Mouse (Mus musculus) adrenal gland, postnatal 14 days (tissue): Measurements from ENCODE around the gene Tcaim. TPM values are rescaled to one million over a fixed set of nuclear protein-coding genes. Genes with fewer than 3 reads are reported as not detected.
"Not testable (repeated sequence)": the region's sequence is repeated elsewhere in the genome, so short reads cannot be mapped to it uniquely, and the experiment has no call there.

Experiments used
- DNase-seq: peaks from one replicate; pipeline ENCODE4 v3.0.0; 2021; ENCODE audit warnings: mixed read lengths
- long read RNA-seq, 2 experiments: library from polyadenylated mRNA; stranded (forward); transcript quantifications; one replicate each; pipeline ENCODE4 v2.0.0; 2021
- total RNA-seq: library from RNA; stranded (reverse); gene quantifications from 2 replicates; pipeline ENCODE4 v1.2.3, GENCODE M21; 2021

Gene Tcaim
- 16.7 and 17.7 TPM in 2 replicates for total RNA-seq
- long read RNA-seq, experiment 1, transcript Tcaim-201 (11 exons, 3,049 nt): major isoform, 10 of 19 reads
- long read RNA-seq, experiment 1, partial matches to known transcripts: 2 of 19 reads
- long read RNA-seq, experiment 1, other reads (novel, unspliced or antisense): 5 of 19 reads
- long read RNA-seq, experiment 2, transcript Tcaim-201 (11 exons, 3,049 nt): major isoform, 5 of 10 reads
- long read RNA-seq, experiment 2, partial matches to known transcripts: 1 of 10 reads
- long read RNA-seq, experiment 2, other reads (novel, unspliced or antisense): 2 of 10 reads

- peak; percentile 95 for DNase-seq
Observed at GRCm38 (mm10) chr9:122805053-122805844, at the start of gene Tcaim. Tcaim (plus strand) TSS chr9:122805539.

DNA sequence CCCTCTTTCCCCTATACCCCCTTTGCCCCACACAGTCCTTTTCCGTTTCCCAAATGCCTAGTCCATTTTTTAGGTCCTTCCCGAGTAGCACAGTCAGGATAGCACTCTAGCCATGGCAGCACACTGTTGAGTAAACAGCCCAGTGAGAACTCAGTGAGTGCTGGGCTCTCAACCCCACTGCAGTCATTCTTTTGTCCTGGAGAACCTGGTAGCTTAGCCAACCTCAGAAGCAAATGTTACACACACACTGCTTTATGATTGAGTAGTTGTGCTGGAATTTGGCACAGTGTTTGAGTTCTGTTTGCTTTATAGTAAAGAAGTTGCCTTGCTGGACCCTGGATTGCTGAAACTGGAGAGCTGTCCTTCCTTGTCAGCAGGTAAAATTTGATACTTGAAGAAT is 47.7 kb upstream of the Tcaim start:
- DNase-seq: no peak

GRCm38 (mm10) chr9:122760111-122760510 is 45.2 kb upstream of the Tcaim start:
- DNase-seq: no peak

- no peak for DNase-seq
Observed at GRCm38 (mm10) chr9:122785231-122785630, 20.1 kb upstream of the Tcaim start.

DNA sequence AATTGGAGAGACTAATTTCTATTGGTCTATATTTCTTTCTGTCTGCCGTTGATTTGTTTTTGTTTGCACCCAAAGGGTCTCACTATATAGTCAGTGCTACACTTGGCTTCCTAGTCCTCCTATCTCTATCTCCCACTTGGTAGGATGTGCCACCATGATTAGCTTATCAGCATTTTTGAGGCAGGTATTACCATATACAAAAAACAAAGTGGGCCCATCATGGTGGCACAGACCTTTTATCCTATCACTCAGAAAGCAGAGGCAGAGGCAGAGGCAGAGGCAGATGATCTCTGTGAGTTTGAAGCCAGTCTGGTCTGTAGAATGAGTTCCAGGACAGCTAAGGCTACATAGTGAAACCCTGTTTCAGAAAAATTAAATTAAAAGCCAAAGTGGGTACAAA is 18.8 kb upstream of the Tcaim start:
- DNase-seq: no peak

- no peak for DNase-seq
Observed at GRCm38 (mm10) chr9:122805845-122806341, 554 bp downstream of the Tcaim start.

DNA sequence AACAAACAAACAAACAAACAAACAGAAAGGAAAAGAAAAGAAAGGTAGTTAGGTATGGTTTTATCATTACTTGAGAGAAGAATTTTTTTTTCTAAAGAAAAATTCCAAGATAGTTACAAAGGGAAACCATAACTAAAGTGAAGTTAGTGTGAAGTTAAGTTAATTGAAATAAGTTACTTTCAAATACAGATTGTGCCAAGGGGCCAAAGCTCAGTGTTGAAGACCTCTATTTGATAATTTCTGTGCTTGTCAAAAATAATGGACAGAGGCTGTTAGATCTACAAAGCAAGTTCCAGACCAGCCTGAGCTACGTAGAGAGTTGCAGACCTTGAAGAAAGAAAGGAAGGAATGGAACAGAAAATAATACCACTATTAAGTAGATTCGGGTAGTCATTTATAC is 1.8 kb downstream of the Tcaim start:
- no peak for DNase-seq

DNA sequence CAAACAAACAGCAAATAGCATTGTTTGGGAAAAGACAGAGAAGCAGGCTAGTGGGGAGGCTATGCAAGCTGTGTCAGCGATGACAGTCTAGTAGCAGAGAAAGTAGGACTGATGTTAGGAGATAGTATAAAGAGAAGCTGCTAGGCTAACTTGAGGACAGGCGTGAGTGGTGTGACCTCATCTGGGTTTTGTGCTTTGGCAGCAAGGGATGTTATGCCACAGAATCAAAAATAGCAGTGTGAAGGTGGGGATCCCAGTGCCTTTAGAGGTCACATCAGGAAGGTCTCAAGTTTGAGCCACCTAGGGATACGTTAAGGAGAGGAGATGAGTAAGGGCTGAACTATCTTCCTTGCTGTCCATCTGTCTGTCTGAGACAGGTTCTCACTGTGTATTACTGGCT is 4.9 kb downstream of the Tcaim start:
- DNase-seq: peak; percentile 11

GRCm38 (mm10) chr9:122812386-122812785 is 7.0 kb downstream of the Tcaim start:
- DNase-seq: no peak

DNA sequence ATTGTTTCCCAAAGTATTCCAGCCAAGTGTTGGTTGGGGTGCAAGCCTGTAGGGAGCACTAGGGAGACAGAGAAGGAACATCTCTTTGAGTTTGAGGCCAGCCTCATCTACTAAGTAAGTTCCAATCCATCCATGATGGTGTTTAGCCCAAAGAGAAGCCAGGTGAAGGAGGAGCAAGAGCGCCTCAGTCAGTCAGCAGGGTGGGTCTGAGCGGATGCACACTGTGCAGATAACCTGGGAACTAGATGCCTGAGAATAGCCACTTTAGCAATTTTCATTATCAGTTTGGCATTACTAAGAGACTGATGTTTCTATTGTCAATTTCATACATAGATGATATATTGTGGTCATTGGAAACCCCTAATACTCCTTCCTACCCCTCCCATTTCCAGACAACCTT is 9.4 kb downstream of the Tcaim start:
- DNase-seq: no peak

DNA sequence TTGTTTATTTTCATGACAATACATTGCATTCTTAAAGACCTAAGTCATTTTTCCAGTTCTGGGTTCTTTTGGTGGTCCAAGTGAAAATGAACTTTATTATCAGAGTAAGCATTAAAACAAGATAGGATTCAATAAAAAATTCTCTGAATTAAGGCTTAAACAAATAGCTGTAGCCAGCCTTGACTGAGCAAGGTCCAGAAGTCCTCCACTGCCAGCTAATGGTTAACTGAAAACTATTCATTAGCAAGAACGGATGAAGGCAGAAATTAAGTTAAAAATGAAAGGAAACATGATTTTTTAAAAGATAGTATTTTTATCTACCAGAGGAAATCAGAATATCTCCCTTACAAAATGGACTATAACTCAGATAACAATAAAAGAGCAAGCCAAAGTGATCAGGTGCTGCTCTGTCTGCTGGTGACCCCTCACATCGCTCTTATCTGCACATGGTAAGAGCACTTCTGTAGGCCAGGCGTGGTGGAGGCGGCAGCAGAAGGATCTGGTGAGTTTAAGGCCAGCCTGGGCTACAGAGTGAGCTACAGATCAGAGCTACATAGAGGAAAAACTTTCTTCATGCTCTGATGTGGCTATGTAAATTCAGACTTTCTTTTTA is 10.0 kb downstream of the Tcaim start:
- DNase-seq: no peak

DNA sequence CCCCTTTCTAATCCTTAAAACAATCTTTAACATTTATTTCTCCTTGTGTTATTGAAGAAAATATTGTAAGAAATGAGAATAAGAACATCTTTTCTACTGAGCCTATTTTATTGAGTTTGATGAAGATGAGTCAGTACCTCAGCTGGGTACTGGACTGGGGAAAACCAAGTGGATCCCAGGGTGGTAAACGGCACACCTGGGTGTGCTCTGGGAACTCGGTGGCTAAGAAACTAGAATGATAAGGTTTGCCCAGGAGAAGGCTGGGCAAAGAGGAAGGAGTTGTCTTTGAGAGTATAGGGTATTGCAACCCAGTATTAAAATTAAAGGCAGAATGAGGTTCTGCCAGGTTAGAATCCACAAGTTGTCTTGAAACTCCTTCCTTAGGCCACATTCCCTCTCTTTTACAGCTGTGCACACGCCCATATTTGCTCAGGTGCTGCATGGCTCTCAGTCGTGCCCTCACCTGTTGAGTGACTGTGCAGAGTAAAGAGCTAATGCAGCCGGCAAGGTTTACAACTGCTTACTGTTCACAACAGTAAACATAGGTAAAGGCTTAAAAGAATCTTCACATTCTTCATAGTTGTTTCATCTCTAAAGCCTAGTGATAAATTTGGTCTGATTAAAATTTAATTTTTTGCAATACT is 18.2 kb downstream of the Tcaim start:
- no peak for DNase-seq

DNA sequence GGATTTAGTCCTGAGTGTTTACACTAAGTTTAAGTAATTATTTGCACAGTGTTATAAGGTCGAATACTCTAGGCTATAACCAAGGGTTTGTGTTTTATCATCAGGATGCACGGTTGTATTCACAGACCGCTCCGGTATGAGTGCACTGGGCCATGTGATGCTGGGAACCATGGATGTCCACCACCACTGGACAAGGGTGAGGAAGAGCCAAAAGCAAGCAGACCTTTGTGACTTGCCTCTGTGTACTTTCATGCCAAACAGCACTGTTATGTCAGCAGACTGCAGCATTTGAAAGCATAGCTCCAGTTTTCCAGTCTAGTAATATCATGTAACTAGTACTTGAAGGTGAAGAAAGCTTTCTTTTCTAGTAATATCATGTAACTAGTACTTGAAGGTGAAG is 21.4 kb downstream of the Tcaim start:
- DNase-seq: no peak

- DNase-seq: peak; percentile 43
Observed at GRCm38 (mm10) chr9:122829826-122830380, 24.6 kb downstream of the Tcaim start.

GRCm38 (mm10) chr9:122836126-122836525 is 30.8 kb downstream of the Tcaim start:
- DNase-seq: no peak

DNA sequence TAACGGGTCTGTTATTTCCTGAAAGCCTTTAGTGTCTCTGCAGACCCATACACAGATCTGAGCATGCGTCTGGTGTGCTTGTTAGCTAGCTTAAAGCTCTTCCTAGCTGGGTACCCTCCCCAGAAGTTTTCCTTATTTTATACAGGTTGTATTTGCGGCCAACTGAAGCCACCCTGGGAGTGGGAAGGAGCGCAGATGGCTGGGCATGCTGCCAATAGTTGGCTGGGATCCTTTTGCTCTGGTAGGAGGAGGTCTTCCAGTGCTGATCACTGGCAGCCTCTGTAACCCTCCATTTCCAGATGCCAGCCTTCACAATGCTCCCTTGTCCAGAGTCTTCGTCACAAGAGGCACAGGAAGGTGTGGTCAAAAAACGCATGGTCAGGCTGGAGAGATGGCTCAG is 31.5 kb downstream of the Tcaim start:
- peak; percentile 64 for DNase-seq

- DNase-seq: no peak
Observed at GRCm38 (mm10) chr9:122837216-122837615, 31.9 kb downstream of the Tcaim start.

DNA sequence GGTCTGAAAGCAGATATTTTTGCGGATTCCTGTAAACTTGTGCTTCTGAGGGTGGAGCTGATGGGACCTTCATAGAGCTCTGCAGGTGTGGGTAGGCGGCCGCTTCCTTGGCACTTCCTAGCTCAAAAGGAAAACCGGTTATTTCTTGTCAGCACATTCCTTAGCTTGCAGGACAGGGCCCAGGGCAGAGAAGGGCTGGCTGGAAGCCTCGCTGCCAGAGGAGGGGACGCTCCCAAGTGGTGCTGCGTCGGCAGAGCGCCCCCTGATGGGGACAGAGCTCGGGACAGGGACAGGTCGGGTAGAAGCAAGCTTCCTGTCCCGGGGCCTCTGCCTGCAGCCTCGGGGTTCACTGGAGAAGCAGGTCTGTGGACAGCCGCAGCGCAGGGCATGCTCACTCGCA is 32.3 kb downstream of the Tcaim start:
- peak; percentile 82 for DNase-seq

- DNase-seq: no peak
Observed at GRCm38 (mm10) chr9:122843760-122844159, 38.4 kb downstream of the Tcaim start, which contains the start of gene Gm35549. Gm35549 (minus strand) TSS chr9:122844035.

DNA sequence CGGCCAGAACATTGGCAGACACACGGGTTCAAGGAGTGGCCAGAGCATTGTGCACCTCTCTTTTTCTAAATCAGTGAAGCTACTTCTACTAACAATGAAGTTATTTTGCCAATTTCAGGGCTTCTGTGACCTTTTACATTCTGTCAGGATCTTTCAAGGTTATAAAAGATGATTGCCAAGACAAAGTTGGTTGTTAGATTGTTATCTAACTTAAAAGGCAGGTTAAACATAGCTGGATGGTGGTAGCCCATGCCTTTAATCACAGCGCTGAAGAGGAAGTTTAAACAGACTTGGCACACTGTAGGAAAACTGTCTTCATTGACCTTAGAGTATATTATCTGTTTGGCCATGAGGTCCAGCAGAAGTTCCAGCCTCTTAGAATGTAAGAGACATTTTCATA is 40.3 kb downstream of the Tcaim start:
- DNase-seq: no peak

- no peak for DNase-seq
Observed at GRCm38 (mm10) chr9:122846156-122846555, 40.8 kb downstream of the Tcaim start.

GRCm38 (mm10) chr9:122847811-122848311 is 42.5 kb downstream of the Tcaim start:
- not testable (repeated sequence) for DNase-seq
